In genomic region chr19:45207662-45208437, GRCm38 (mm10) we compare ENCODE assay signal across 9 mouse cellular contexts. TPM values are rescaled to one million over a fixed set of nuclear protein-coding genes. Genes with fewer than 3 reads are reported as not detected.
DNase-seq lines count a peak whose midpoint lies in the region; ATAC-seq lines count a peak whose summit lies in the region.
"Had no signal": no experiment of that assay in that cellular context is flagged by ENCODE, and none has a peak within 500 bp of the region (broad histone marks: within the 10 kb centered on the region; RNA-seq: fewer than 3 reads in every experiment).

No protein-coding gene starts in this region.

- peak overlapping the region; percentile 67 for H3K27ac ChIP-seq in lung, embryonic 16.5 days (ENCODE audit: low read length)
- peak overlapping the region; percentile 62 for H3K27ac ChIP-seq in heart, embryonic 11.5 days (ENCODE audit: low read depth, low read length)
- H3K27ac ChIP-seq in neural tube, embryonic 15.5 days (replicated peaks), result no peak overlapping the region

- no peaks in the 10 kb centered on the region for H3K36me3 ChIP-seq in lung, embryonic 16.5 days (ENCODE audit: control insufficient read depth, insufficient read depth, low read length)
- no peaks in the 10 kb centered on the region for H3K36me3 ChIP-seq in heart, embryonic 11.5 days (ENCODE audit: control insufficient read depth, insufficient read depth, low read length)
- no peaks in the 10 kb centered on the region for H3K36me3 ChIP-seq in neural tube, embryonic 15.5 days

- H3K9me3 ChIP-seq in lung, embryonic 16.5 days (ENCODE audit: control insufficient read depth, low read length), result no peaks in the 10 kb centered on the region
- H3K9me3 ChIP-seq in heart, embryonic 11.5 days (replicated peaks; ENCODE audit: control insufficient read depth, low read length), result no peaks in the 10 kb centered on the region
- H3K9me3 ChIP-seq in neural tube, embryonic 15.5 days (replicated peaks), result no peaks in the 10 kb centered on the region

- 0 out of 2 replicates have a peak, but pooled peaks cover 2% of the 10 kb centered on the region for H3K4me1 ChIP-seq in lung, embryonic 16.5 days (replicated peaks; ENCODE audit: control insufficient read depth, insufficient read depth, low read length)
- peaks cover 6% of the 10 kb centered on the region; the same call in 1 of the 2 replicates for H3K4me1 ChIP-seq in heart, embryonic 11.5 days (ENCODE audit: control insufficient read depth, insufficient read depth, low read length)
- no peaks in the 10 kb centered on the region for H3K4me1 ChIP-seq in neural tube, embryonic 15.5 days

- DNase-seq in lung, adult 18-20 months, result no peak
- DNase-seq in kidney, postnatal 36 days, result peak; percentile 26 to 55
- DNase-seq in layer of hippocampus, postnatal 14 days (ENCODE audit: low spot score in 2 of 2), result no peak
- no peak for DNase-seq in urinary bladder, adult 2 months (ENCODE audit: low spot score)
- no peak for DNase-seq in spleen, adult 12 weeks (ENCODE audit: low spot score)

- peak overlapping the region; percentile 40 for H3K4me2 ChIP-seq in lung, embryonic 16.5 days (ENCODE audit: low read depth, low read length)
- peak overlapping the region; percentile 58 for H3K4me2 ChIP-seq in heart, embryonic 11.5 days
- peak overlapping the region; percentile 31 for H3K4me2 ChIP-seq in neural tube, embryonic 15.5 days

- H3K9ac ChIP-seq in lung, embryonic 16.5 days (ENCODE audit: low read length), result 0 out of 2 replicates have a peak overlapping the region, but pooled peaks have one; percentile 3
- no peak overlapping the region for H3K9ac ChIP-seq in heart, embryonic 11.5 days (ENCODE audit: low read depth, low read length)
- H3K9ac ChIP-seq in neural tube, embryonic 15.5 days (replicated peaks), result no peak overlapping the region

- peak overlapping the region; percentile 31 for H3K4me3 ChIP-seq in lung, embryonic 16.5 days (ENCODE audit: low read length)
- peak overlapping the region; percentile 16 for H3K4me3 ChIP-seq in heart, embryonic 11.5 days (ENCODE audit: low read depth, low read length)
- no peak overlapping the region for H3K4me3 ChIP-seq in neural tube, embryonic 15.5 days (replicated peaks)

- peak; percentile 85 for ATAC-seq in lung, embryonic 16.5 days (ENCODE audit: low read depth)
- peak; percentile 69; the same call in 1 of the 2 replicates for ATAC-seq in heart, embryonic 11.5 days (replicated peaks; ENCODE audit: insufficient number of reproducible peaks, low FRiP score, low TSS enrichment)
- no peak for ATAC-seq in neural tube, embryonic 15.5 days (ENCODE audit: low FRiP score)

- H3K27me3 ChIP-seq in lung, embryonic 16.5 days (ENCODE audit: control insufficient read depth, insufficient read depth, low read depth, low read length), result no peaks in the 10 kb centered on the region
- peaks cover 6% of the 10 kb centered on the region; the same call in 1 of the 2 replicates for H3K27me3 ChIP-seq in heart, embryonic 11.5 days (ENCODE audit: control insufficient read depth, insufficient read depth, low read length)
- peaks cover 24% of the 10 kb centered on the region for H3K27me3 ChIP-seq in neural tube, embryonic 15.5 days (replicated peaks)

- 18% methylated on average over 19 of the region's 19 CpGs for WGBS in lung, embryonic 16.5 days
- 23% methylated on average over 19 of the region's 19 CpGs for WGBS in heart, embryonic 11.5 days (ENCODE audit: insufficient replicate concordance)
- WGBS in neural tube, embryonic 15.5 days, result 40% methylated on average over 19 of the region's 19 CpGs

RNA-seq across cellular contexts. Expression of gene Lbx1, which starts 27.8 kb away (rescaled TPM):
- polyA plus RNA-seq in lung, embryonic 16.5 days (2015; fragmentation: Nextera tagmentation; extraction: Ambion mirVana), result not detected in 2 replicates
- 0.08 and 0.16 TPM in 2 replicates for polyA plus RNA-seq in heart, embryonic 11.5 days (2014; fragmentation: Nextera tagmentation; extraction: Ambion mirVana)
- 10.9 and 16.9 TPM in 2 replicates for polyA plus RNA-seq in neural tube, embryonic 15.5 days (2015; fragmentation: Nextera tagmentation; extraction: Ambion mirVana)
- total RNA-seq in layer of hippocampus, postnatal 14 days (2021), result not detected
- polyA plus RNA-seq in urinary bladder, adult 2 months (2012; rRNA removed), result 0.03 and 0.11 TPM in 2 replicates

RNA-seq across cellular contexts. Expression of gene Tlx1, which starts 57.4 kb away (rescaled TPM):
- not detected in 2 replicates for polyA plus RNA-seq in lung, embryonic 16.5 days (2015; fragmentation: Nextera tagmentation; extraction: Ambion mirVana)
- 0.45 and 1.0 TPM in 2 replicates for polyA plus RNA-seq in heart, embryonic 11.5 days (2014; fragmentation: Nextera tagmentation; extraction: Ambion mirVana)
- 0.14 and 0.26 TPM in 2 replicates for polyA plus RNA-seq in neural tube, embryonic 15.5 days (2015; fragmentation: Nextera tagmentation; extraction: Ambion mirVana)
- not detected for total RNA-seq in layer of hippocampus, postnatal 14 days (2021)
- polyA plus RNA-seq in urinary bladder, adult 2 months (2012; rRNA removed), result not detected in 2 replicates
- total RNA-seq: adrenal gland, postnatal 36 days had no signal

Comparison
In these comparisons a context has a peak if more than half of its experiments do, and no peak if none do; other contexts are left out.
1. DNase-seq: peak in kidney, postnatal 36 days (2 of 2); none in lung, adult 18-20 months (0 of 2), layer of hippocampus, postnatal 14 days (0 of 2), urinary bladder, adult 2 months (single experiment) and spleen, adult 12 weeks (single experiment).
2. RNA of gene Lbx1, which starts 27.8 kb away (polyA plus RNA-seq): 10.9 to 16.9 TPM in neural tube, embryonic 15.5 days; 0.08 to 0.16 TPM in heart, embryonic 11.5 days, 0.03 to 0.11 TPM in urinary bladder, adult 2 months and not detected in lung, embryonic 16.5 days; every median in the first group is over 10 times any median in the second.
3. Peak in every context shown above with its lines, with median percentiles within 50 percentile points of each other: H3K4me2 ChIP-seq.